Mouse (Mus musculus): ENCODE measurements around the gene Abca1.

Gene Abca1

GRCm38 (mm10) chr4:53159767-53160166, at the start of gene Abca1:
Gene Abca1, minus strand, starts transcription at chr4:53159895.
- WGBS: under 1% methylated on average over 37 of the region's 37 CpGs

- 90% methylated on average over 7 of the region's 7 CpGs for WGBS
These were observed 44.8 kb upstream of the Abca1 start for GRCm38 (mm10) chr4:53204482-53204881.

GRCm38 (mm10) chr4:53203595-53204400, 44.1 kb upstream of the Abca1 start:
- WGBS: 60% methylated on average over 15 of the region's 15 CpGs

- 92% methylated on average over 1 of the region's 1 CpGs for WGBS
These were observed 40.6 kb upstream of the Abca1 start for GRCm38 (mm10) chr4:53200276-53200675.

- 80% methylated on average over 4 of the region's 4 CpGs for WGBS
These were observed 38.1 kb upstream of the Abca1 start for GRCm38 (mm10) chr4:53197842-53198241.

- WGBS: 8% methylated on average over 24 of the region's 24 CpGs
These were observed 36.5 kb upstream of the Abca1 start for GRCm38 (mm10) chr4:53196058-53196771.

GRCm38 (mm10) chr4:53187071-53187470, 27.4 kb upstream of the Abca1 start:
- WGBS: 42% methylated on average over 4 of the region's 4 CpGs

- 52% methylated on average over 4 of the region's 4 CpGs for WGBS
These were observed 26.9 kb upstream of the Abca1 start for GRCm38 (mm10) chr4:53186573-53186972.

GRCm38 (mm10) chr4:53186141-53186540, 26.4 kb upstream of the Abca1 start:
- 86% methylated on average over 4 of the region's 4 CpGs for WGBS

GRCm38 (mm10) chr4:53181479-53181878, 21.8 kb upstream of the Abca1 start:
- WGBS: 62% methylated on average over 6 of the region's 6 CpGs

- 89% methylated on average over 10 of the region's 10 CpGs for WGBS
These were observed 19.7 kb upstream of the Abca1 start for GRCm38 (mm10) chr4:53179308-53179820.

GRCm38 (mm10) chr4:53178489-53178888, 18.8 kb upstream of the Abca1 start:
- WGBS: 89% methylated on average over 7 of the region's 7 CpGs

- 82% methylated on average over 8 of the region's 8 CpGs for WGBS
These were observed 18.0 kb upstream of the Abca1 start for GRCm38 (mm10) chr4:53177696-53178095.

- WGBS: 93% methylated on average over 7 of the region's 7 CpGs
These were observed 15.2 kb upstream of the Abca1 start for GRCm38 (mm10) chr4:53174906-53175305.

GRCm38 (mm10) chr4:53170403-53170802, 10.7 kb upstream of the Abca1 start:
- WGBS: 49% methylated on average over 2 of the region's 2 CpGs

GRCm38 (mm10) chr4:53165231-53165630, 5.5 kb upstream of the Abca1 start:
- 87% methylated on average over 13 of the region's 25 CpGs for WGBS

GRCm38 (mm10) chr4:53159176-53159575, 519 bp downstream of the Abca1 start:
- under 1% methylated on average over 20 of the region's 20 CpGs for WGBS

GRCm38 (mm10) chr4:53158634-53159033, 1.1 kb downstream of the Abca1 start:
- WGBS: 6% methylated on average over 18 of the region's 18 CpGs

- 73% methylated on average over 11 of the region's 11 CpGs for WGBS
These were observed 4.2 kb downstream of the Abca1 start for GRCm38 (mm10) chr4:53155471-53155870.

GRCm38 (mm10) chr4:53153711-53154110, 6.0 kb downstream of the Abca1 start:
- 70% methylated on average over 6 of the region's 6 CpGs for WGBS

- 69% methylated on average over 4 of the region's 4 CpGs for WGBS
These were observed 6.6 kb downstream of the Abca1 start for GRCm38 (mm10) chr4:53153061-53153460.

- WGBS: 25% methylated on average over 5 of the region's 5 CpGs
These were observed 7.0 kb downstream of the Abca1 start for GRCm38 (mm10) chr4:53152655-53153054.

GRCm38 (mm10) chr4:53150516-53150915, 9.2 kb downstream of the Abca1 start:
- 80% methylated on average over 8 of the region's 8 CpGs for WGBS

Data from cerebral cortex, adult 2 months (tissue).